Mouse (Mus musculus) ES-E14 (cell line): ENCODE results near the gene Orm1. TPM values are rescaled to one million over a fixed set of nuclear protein-coding genes. Genes with fewer than 3 reads are reported as not detected.
"Not testable (repeated sequence)": the region's sequence is repeated elsewhere in the genome, so short reads cannot be mapped to it uniquely, and the experiment has no call there.

Experiments
- DNase-seq: peaks from one replicate; pipeline ENCODE4 v3.0.0-alpha.2; 2013; ENCODE audit warnings: low read depth, low spot score
- H3K27ac ChIP-seq: 2 replicates; pipeline ENCODE4 v1.5.1; 2012; ENCODE audit warnings: low read depth, mild to moderate bottlenecking, low read length, moderate library complexity, mixed read lengths; ENCODE audit not compliant: poor library complexity, insufficient read depth, severe bottlenecking
- H3K36me3 ChIP-seq: 2 replicates; pipeline ENCODE4 v1.6.1; 2012; ENCODE audit warnings: mild to moderate bottlenecking, low read length, moderate library complexity, mixed read lengths; ENCODE audit not compliant: control insufficient read depth, poor library complexity, insufficient read depth, severe bottlenecking
- H3K4me1 ChIP-seq, 2 experiments: fragments of 150-350 bp in 1 of 2; sonication (generic) in 1 of 2; 2 replicates each; pipeline ENCODE4 v1.6.1; 2012; ENCODE audit warnings: low read length in 2 of 2, mild to moderate bottlenecking in 1 of 2, mixed read lengths in 1 of 2; ENCODE audit not compliant: control insufficient read depth in 2 of 2, insufficient read depth in 2 of 2, poor library complexity in 1 of 2
- H3K4me3 ChIP-seq, 2 experiments: fragments of 150-350 bp in 1 of 2; sonication (generic) in 1 of 2; 2 replicates each; pipeline ENCODE4 v1.5.1; 2012; ENCODE audit warnings: low read length in 2 of 2, low read depth in 1 of 2, mild to moderate bottlenecking in 1 of 2, mixed read lengths in 1 of 2; ENCODE audit not compliant: insufficient read depth in 1 of 2, poor library complexity in 1 of 2, severe bottlenecking in 1 of 2
- H3K9ac ChIP-seq: 2 replicates; pipeline ENCODE4 v1.6.1; 2012; ENCODE audit warnings: low read depth, mild to moderate bottlenecking, low read length, mixed read lengths; ENCODE audit not compliant: poor library complexity, insufficient read depth, severe bottlenecking
- H3K9me3 ChIP-seq: fragments of 150-350 bp; sonication (generic); 2 replicates; pipeline ENCODE4 v1.6.1; 2012; ENCODE audit warnings: low read depth, mild to moderate bottlenecking, low read length; ENCODE audit not compliant: control insufficient read depth, insufficient read depth
- CHD2 ChIP-seq: IDR thresholded peaks from 2 replicates; pipeline ENCODE4 v1.6.1; 2014; ENCODE audit warnings: mild to moderate bottlenecking, low read depth, low read length, inconsistent platforms
- HCFC1 ChIP-seq: IDR thresholded peaks from 2 replicates; pipeline ENCODE4 v1.6.1; 2012; ENCODE audit warnings: low read length, inconsistent platforms, borderline replicate concordance; ENCODE audit not compliant: insufficient read depth
- MAFK ChIP-seq: IDR thresholded peaks from 2 replicates; pipeline ENCODE4 v1.6.1; 2014; ENCODE audit warnings: mild to moderate bottlenecking, low read depth, low read length, inconsistent platforms; ENCODE audit not compliant: insufficient read depth
- ZC3H11A ChIP-seq: IDR thresholded peaks from 2 replicates; pipeline ENCODE4 v1.6.1; 2012; ENCODE audit warnings: low read depth, mild to moderate bottlenecking, inconsistent platforms, low read length, borderline replicate concordance
- ZNF384 ChIP-seq: IDR thresholded peaks from 2 replicates; pipeline ENCODE4 v1.6.1; 2012; ENCODE audit warnings: low read depth, low read length, inconsistent platforms
- in situ Hi-C, 2 experiments: fragments of 600-800 bp; cut with MboI; formaldehyde crosslinking; loops; one replicate each; pipeline ENCODE4 v1.15.1; 2025; ENCODE audit warnings: low sequenced_read_pairs in 2 of 2, inconsistent platforms in 1 of 2; ENCODE audit not compliant: unreplicated experiment in 2 of 2
- total RNA-seq: library from RNA; depleted of rRNA; stranded (reverse); fragments of 300-350 nt; gene quantifications from 2 replicates; pipeline ENCODE4 v1.2.3, GENCODE M21; 2012

Gene Orm1
- total RNA-seq, 1 experiment, result not detected

- in situ Hi-C loops, result loop anchor here in 1 of 2 experiments (10.0 kb wide), 1 partner anchor 147 kb away; no protein-coding TSS in a partner anchor
- H3K27ac ChIP-seq, result no peak overlapping the region
- no peaks in the 10 kb centered on the region for H3K4me1 ChIP-seq
- H3K4me3 ChIP-seq, result no peak overlapping the region
- DNase-seq, result no peak
- H3K36me3 ChIP-seq, result no peaks in the 10 kb centered on the region
- H3K9me3 ChIP-seq, result no peaks in the 10 kb centered on the region
- no peak overlapping the region for H3K9ac ChIP-seq
- TF ChIP-seq CHD2, result no peak
- TF ChIP-seq HCFC1, result no peak
- no peak for TF ChIP-seq ZNF384
- no peak for TF ChIP-seq MAFK
Measured at GRCm38 (mm10) chr4:63311426-63311825, 32.9 kb upstream of the Orm1 start.

- H3K27ac ChIP-seq, result no peak overlapping the region
- no peak for DNase-seq
- in situ Hi-C loops, result loop anchor here in 1 of 2 experiments (10.0 kb wide), 1 partner anchor 149 kb away; no protein-coding TSS in a partner anchor
Measured at GRCm38 (mm10) chr4:63314063-63314462, 30.3 kb upstream of the Orm1 start.

GRCm38 (mm10) chr4:63316076-63316746, 28.1 kb upstream of the Orm1 start:
- in situ Hi-C loops, result loop anchor here (5.0 to 10.0 kb wide), 2 partner anchors 151 to 159 kb away; no protein-coding TSS in a partner anchor
- TF ChIP-seq ZNF384, result no peak
- TF ChIP-seq MAFK, result 0 out of 2 replicates have a peak, but pooled peaks have one; percentile 32
- no peak for TF ChIP-seq CHD2
- no peak for TF ChIP-seq HCFC1
- no peak for TF ChIP-seq ZC3H11A
- Histone ChIP-seq H3K36me3 (no peaks in the 10 kb centered on the region), H3K4me1 (no peaks in the 10 kb centered on the region), H3K9me3 (no peaks in the 10 kb centered on the region), H3K4me3 (no peak overlapping the region), H3K27ac (no peak overlapping the region), H3K9ac (no peak overlapping the region)
- no peak for DNase-seq

More at GRCm38 (mm10) chr4:63314063-63314462, 30.3 kb upstream of the Orm1 start:
- no peak overlapping the region for H3K4me3 ChIP-seq
- no peaks in the 10 kb centered on the region for H3K9me3 ChIP-seq
- no peak overlapping the region for H3K9ac ChIP-seq
- H3K36me3 ChIP-seq, result no peaks in the 10 kb centered on the region
- no peaks in the 10 kb centered on the region for H3K4me1 ChIP-seq
- TF ChIP-seq CHD2 (no peak), ZNF384 (no peak), ZC3H11A (no peak), HCFC1 (no peak), MAFK (no peak)

GRCm38 (mm10) chr4:63319566-63319965, 24.8 kb upstream of the Orm1 start:
- not testable (repeated sequence) for H3K4me3 ChIP-seq, H3K9ac ChIP-seq, H3K36me3 ChIP-seq, H3K27ac ChIP-seq, DNase-seq, H3K4me1 ChIP-seq, H3K9me3 ChIP-seq
- TF ChIP-seq ZNF384 (peak; percentile 66), ZC3H11A (peak; percentile 85)
- in situ Hi-C loops, result loop anchor here (5.0 to 10.0 kb wide), 2 partner anchors 155 to 162 kb away; no protein-coding TSS in a partner anchor
